Mouse (Mus musculus) v-Abl transformed pro-B cells (cell line): Measurements from ENCODE around the gene Kcnj9.

Source experiments
- in situ Hi-C, 2 experiments: fragments of 400-800 bp; cut with MboI; formaldehyde crosslinking; loops; one replicate each; pipeline ENCODE4 v1.15.1; 2025; ENCODE audit not compliant: unreplicated experiment in 2 of 2

The Kcnj9 gene

GRCm38 (mm10) chr1:172317946-172318345, 11.2 kb downstream of the Kcnj9 start:
- in situ Hi-C loops = no loop called here

- in situ Hi-C loops = no loop called here
Measured at GRCm38 (mm10) chr1:172317431-172317830, 11.7 kb downstream of the Kcnj9 start.

- in situ Hi-C loops = loop anchor here (5.0 kb wide), 2 partner anchors 153 to 168 kb away; partner anchors contain the start of gene Dcaf8 (in 1 of the 2)
Measured at GRCm38 (mm10) chr1:172314911-172315310, 14.2 kb downstream of the Kcnj9 start.

- in situ Hi-C loops = loop anchor here (5.0 kb wide), 2 partner anchors 152 to 167 kb away; partner anchors contain the start of gene Dcaf8 (in 1 of the 2)
Measured at GRCm38 (mm10) chr1:172313613-172314411, 15.3 kb downstream of the Kcnj9 start.

GRCm38 (mm10) chr1:172312768-172313561, 16.2 kb downstream of the Kcnj9 start:
- in situ Hi-C loops = loop anchor here (5.0 kb wide), 2 partner anchors 151 to 166 kb away; partner anchors contain the start of gene Dcaf8 (in 1 of the 2)

- in situ Hi-C loops = loop anchor here (5.0 kb wide), 2 partner anchors 150 to 165 kb away; partner anchors contain the start of gene Dcaf8 (in 1 of the 2)
Measured at GRCm38 (mm10) chr1:172311921-172312767, 17.0 kb downstream of the Kcnj9 start.

- in situ Hi-C loops = loop anchor here (5.0 kb wide), 2 partner anchors 149 to 164 kb away; partner anchors contain the start of gene Dcaf8 (in 1 of the 2)
Measured at GRCm38 (mm10) chr1:172311248-172311906, 17.7 kb downstream of the Kcnj9 start.

GRCm38 (mm10) chr1:172309699-172310398, 19.3 kb downstream of the Kcnj9 start:
- in situ Hi-C loops = loop anchor here (5.0 to 10.0 kb wide), 4 partner anchors 55 to 163 kb away; partner anchors contain the start of genes Atp1a4 (in 1 of the 2), Casq1 (in 1 of the 2) and Dcaf8 (in 1 of the 2)

- in situ Hi-C loops = loop anchor here (5.0 to 10.0 kb wide), 2 partner anchors 54 to 91 kb away; partner anchors contain the start of genes Atp1a4 (in 1 of the 2) and Casq1 (in 1 of the 2)
Measured at GRCm38 (mm10) chr1:172308409-172308808, 20.7 kb downstream of the Kcnj9 start.

GRCm38 (mm10) chr1:172307936-172308335, 21.2 kb downstream of the Kcnj9 start:
- in situ Hi-C loops = loop anchor here (5.0 to 10.0 kb wide), 2 partner anchors 53 to 91 kb away; partner anchors contain the start of genes Atp1a4 (in 1 of the 2) and Casq1 (in 1 of the 2)

GRCm38 (mm10) chr1:172306885-172307284, 22.2 kb downstream of the Kcnj9 start:
- in situ Hi-C loops = loop anchor here (5.0 to 10.0 kb wide), 2 partner anchors 52 to 90 kb away; partner anchors contain the start of genes Atp1a4 (in 1 of the 2) and Casq1 (in 1 of the 2)

- in situ Hi-C loops = loop anchor here (5.0 to 10.0 kb wide), 2 partner anchors 51 to 89 kb away; partner anchors contain the start of genes Atp1a4 (in 1 of the 2) and Casq1 (in 1 of the 2)
Measured at GRCm38 (mm10) chr1:172306196-172306595, 22.9 kb downstream of the Kcnj9 start.

- in situ Hi-C loops = loop anchor here (5.0 to 10.0 kb wide), 2 partner anchors 51 to 88 kb away; partner anchors contain the start of genes Atp1a4 (in 1 of the 2) and Casq1 (in 1 of the 2)
Measured at GRCm38 (mm10) chr1:172305635-172306034, 23.5 kb downstream of the Kcnj9 start.

- in situ Hi-C loops = loop anchor here (5.0 to 10.0 kb wide), 2 partner anchors 50 to 88 kb away; partner anchors contain the start of genes Atp1a4 (in 1 of the 2) and Casq1 (in 1 of the 2)
Measured at GRCm38 (mm10) chr1:172305153-172305552, 24.0 kb downstream of the Kcnj9 start.

GRCm38 (mm10) chr1:172304443-172304842, 24.7 kb downstream of the Kcnj9 start:
- in situ Hi-C loops = loop anchor here in 1 of 2 experiments (10.0 kb wide), 1 partner anchor 50 kb away; the partner anchor contains the start of gene Atp1a4

- in situ Hi-C loops = loop anchor here in 1 of 2 experiments (10.0 kb wide), 1 partner anchor 48 kb away; the partner anchor contains the start of gene Atp1a4
Measured at GRCm38 (mm10) chr1:172302851-172303250, 26.3 kb downstream of the Kcnj9 start.

GRCm38 (mm10) chr1:172302311-172302710, 26.8 kb downstream of the Kcnj9 start:
- in situ Hi-C loops = loop anchor here in 1 of 2 experiments (10.0 kb wide), 1 partner anchor 48 kb away; the partner anchor contains the start of gene Atp1a4

GRCm38 (mm10) chr1:172301180-172301579, 27.9 kb downstream of the Kcnj9 start:
- in situ Hi-C loops = loop anchor here in 1 of 2 experiments (10.0 kb wide), 1 partner anchor 46 kb away; the partner anchor contains the start of gene Atp1a4
